In genomic region chr15:84766621-84767020, GRCm38 (mm10) we compare ENCODE assay signal across 24 mouse cellular contexts. TPM values are rescaled to one million over a fixed set of nuclear protein-coding genes. Genes with fewer than 3 reads are reported as not detected.
DNase-seq lines count a peak whose midpoint lies in the region; ATAC-seq and TF ChIP-seq lines count a peak whose summit lies in the region.
"Had no signal": no experiment of that assay in that cellular context is flagged by ENCODE, and none has a peak within 500 bp of the region (broad histone marks: within the 10 kb centered on the region; RNA-seq: fewer than 3 reads in every experiment).

No protein-coding gene starts in this region.

- no peak overlapping the region for H3K4me3 ChIP-seq in thymus, adult 2 months (ENCODE audit: control insufficient read depth, insufficient read depth, low read length)
- H3K4me3 ChIP-seq: embryonic facial prominence, embryonic 13.5 days; kidney, embryonic 15.5 days; limb, embryonic 15.5 days; midbrain, embryonic 13.5 days; neural tube, embryonic 13.5 days had no signal

- ATAC-seq in granulocyte monocyte progenitor cell, adult 5-6 weeks (replicated peaks; ENCODE audit: poor library complexity, severe bottlenecking): no peak
- ATAC-seq: forebrain, embryonic 14.5 days; hindbrain, embryonic 16.5 days; intestine, postnatal 0 days; liver, postnatal 0 days; midbrain, embryonic 13.5 days; Patski had no signal

- DNase-seq in adrenal gland, postnatal 14 days: peak; percentile 59
- DNase-seq in adrenal gland, postnatal 4 days (ENCODE audit: low spot score in 2 of 2): no peak
- peak; percentile 8 for DNase-seq in lung, postnatal 36 days
- no peak for DNase-seq in lung, adult 18-20 months
- DNase-seq in thymus, postnatal 4 days: peak; percentile 56
- no peak for DNase-seq in thymus, adult 2 months
- DNase-seq in adrenal gland, postnatal 36 days: peak; percentile 25 to 49
- DNase-seq: cerebellum, adult 11-12 months; cerebellum, postnatal 14 days; gastrocnemius, postnatal 25 days; liver, postnatal 0 days; right cerebral cortex, postnatal 4 days had no signal

- no peak for TF ChIP-seq POLR2A in thymus, adult 2 months (IDR thresholded peaks at IDR 0.05; ENCODE audit: control insufficient read depth, extremely low read depth, insufficient read depth, low read length, poor library complexity)

- 57% methylated on average over 10 of the region's 10 CpGs for WGBS in thymus, adult 2 months

- no peaks in the 10 kb centered on the region for H3K4me1 ChIP-seq in thymus, adult 2 months (replicated peaks; ENCODE audit: control insufficient read depth, insufficient read depth, low read length)
- H3K4me1 ChIP-seq: limb, embryonic 15.5 days had no signal

- no peaks in the 10 kb centered on the region for H3K36me3 ChIP-seq in thymus, adult 2 months (ENCODE audit: control insufficient read depth, insufficient read depth, low read length)
- H3K36me3 ChIP-seq: embryonic facial prominence, embryonic 13.5 days; kidney, embryonic 15.5 days; limb, embryonic 15.5 days; midbrain, embryonic 13.5 days; neural tube, embryonic 13.5 days had no signal

- TF ChIP-seq CTCF in thymus, adult 2 months (IDR thresholded peaks at IDR 0.05; ENCODE audit: borderline replicate concordance, control insufficient read depth, extremely low read depth, insufficient read depth, low read length, poor library complexity): no peak

- no peaks in the 10 kb centered on the region for H3K27me3 ChIP-seq in thymus, adult 2 months (ENCODE audit: control insufficient read depth, insufficient read depth, low read length)
- H3K27me3 ChIP-seq: embryonic facial prominence, embryonic 13.5 days; kidney, embryonic 15.5 days; limb, embryonic 15.5 days; midbrain, embryonic 13.5 days; neural tube, embryonic 13.5 days; Patski had no signal

- no peak overlapping the region for H3K27ac ChIP-seq in thymus, adult 2 months (ENCODE audit: control insufficient read depth, insufficient read depth, low read length)
- H3K27ac ChIP-seq: embryonic facial prominence, embryonic 13.5 days; kidney, embryonic 15.5 days; limb, embryonic 15.5 days; midbrain, embryonic 13.5 days; neural tube, embryonic 13.5 days had no signal

RNA-seq across cellular contexts. Expression of gene Arhgap8, which starts 46.8 kb away (rescaled TPM):
- 0.83 and 1.2 TPM in 2 replicates for total RNA-seq in adrenal gland, postnatal 14 days (2021)
- total RNA-seq in adrenal gland, postnatal 4 days (2021): 1 to 10 TPM; 2.1 to 2.3 TPM
- polyA plus RNA-seq in thymus, adult 2 months (2012; rRNA removed): 11.8 and 16.0 TPM in 2 replicates
- 1 to 10 TPM in 1 of 2 experiments, under 1 TPM in 1; 0.56 to 1.1 TPM for total RNA-seq in adrenal gland, postnatal 36 days (2021)
- total RNA-seq in granulocyte monocyte progenitor cell, adult 5-6 weeks (2014; fragmentation: Nextera tagmentation): not detected in 2 replicates
- total RNA-seq in granulocyte monocyte progenitor cell, adult 5-6 weeks (2017): not detected in 2 replicates
- total RNA-seq: hematopoietic stem cell, adult 5-6 weeks; megakaryocyte, adult 5-6 weeks had no signal

Comparison
In these comparisons a context has a peak if more than half of its experiments do, and no peak if none do; other contexts are left out.
1. DNase-seq: peak in adrenal gland, postnatal 14 days (single experiment), lung, postnatal 36 days (single experiment), thymus, postnatal 4 days (single experiment) and adrenal gland, postnatal 36 days (2 of 2); none in adrenal gland, postnatal 4 days (0 of 2), lung, adult 18-20 months (0 of 2) and thymus, adult 2 months (single experiment).